Mouse (Mus musculus) retina, postnatal 7 days (tissue): ENCODE data around the gene Ano8.
A peak's percentile ranks its signal among the peaks of the same experiment; 100 is the strongest.
"Not testable (repeated sequence)": the region's sequence is repeated elsewhere in the genome, so short reads cannot be mapped to it uniquely, and the experiment has no call there.

Experiments used
- DNase-seq: peaks from one replicate; pipeline ENCODE4 v3.0.0-alpha.2; 2012; ENCODE audit warnings: low read depth, low spot score

The Ano8 gene

GRCm38 (mm10) chr8:71441404-71441803 is 44.4 kb downstream of the Ano8 start:
- DNase-seq, result peak; percentile 66

- no peak for DNase-seq
Measured at GRCm38 (mm10) chr8:71437041-71437440, 48.7 kb downstream of the Ano8 start.

- not testable (repeated sequence) for DNase-seq
Measured at GRCm38 (mm10) chr8:71432935-71433334, 52.8 kb downstream of the Ano8 start.
